Mouse (Mus musculus): ENCODE measurements around the gene Tbc1d8.

Gene Tbc1d8

GRCm38 (mm10) chr1:39493664-39494063, 15.1 kb upstream of the Tbc1d8 start:
- H3K36me3 ChIP-seq (ENCODE audit: insufficient read depth, low read length): no peaks in the 10 kb centered on the region
- no peak overlapping the region for H3K4me3 ChIP-seq (replicated peaks; ENCODE audit: low read length)
- H3K27me3 ChIP-seq (ENCODE audit: insufficient read depth, low read length): no peaks in the 10 kb centered on the region
- H3K4me1 ChIP-seq (replicated peaks; ENCODE audit: low read depth, low read length): no peaks in the 10 kb centered on the region
- H3K9me3 ChIP-seq (ENCODE audit: low read length): no peaks in the 10 kb centered on the region
- TF ChIP-seq POU5F1 (IDR thresholded peaks at IDR 0.05; ENCODE audit: borderline replicate concordance, low read length) (no peak), CTCF (conservative IDR thresholded peaks at IDR 0.05; ENCODE audit: low read length) (no peak), NANOG (IDR thresholded peaks at IDR 0.05; ENCODE audit: borderline replicate concordance, low read length) (no peak)

DNA sequence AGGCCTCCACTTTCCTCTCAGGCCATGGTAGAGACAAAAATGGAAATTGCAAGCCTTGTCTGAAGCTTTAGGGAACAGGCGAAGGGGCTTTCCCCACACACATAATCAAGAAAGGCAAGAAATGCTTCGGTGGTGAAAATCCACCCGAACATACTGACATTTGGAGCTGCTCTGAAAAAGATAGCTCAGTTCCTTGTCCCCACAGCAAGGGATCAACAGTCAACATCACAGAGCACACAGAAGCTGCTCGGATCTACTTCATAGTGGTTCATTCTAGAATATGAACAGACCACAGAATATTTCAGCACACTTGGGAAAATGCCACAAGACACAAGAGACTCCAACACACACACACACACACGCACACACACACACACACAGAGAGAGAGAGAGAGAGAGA, 14.6 kb upstream of the Tbc1d8 start:
- Histone ChIP-seq H3K4me3 (replicated peaks; ENCODE audit: low read length) (no peak overlapping the region), H3K9me3 (ENCODE audit: low read length) (no peaks in the 10 kb centered on the region), H3K36me3 (ENCODE audit: insufficient read depth, low read length) (no peaks in the 10 kb centered on the region), H3K27me3 (ENCODE audit: insufficient read depth, low read length) (no peaks in the 10 kb centered on the region), H3K4me1 (replicated peaks; ENCODE audit: low read depth, low read length) (no peaks in the 10 kb centered on the region)
- TF ChIP-seq NANOG (IDR thresholded peaks at IDR 0.05; ENCODE audit: borderline replicate concordance, low read length): no peak
- no peak for TF ChIP-seq CTCF (conservative IDR thresholded peaks at IDR 0.05; ENCODE audit: low read length)
- no peak for TF ChIP-seq POU5F1 (IDR thresholded peaks at IDR 0.05; ENCODE audit: borderline replicate concordance, low read length)

GRCm38 (mm10) chr1:39487370-39487769, 8.8 kb upstream of the Tbc1d8 start:
- TF ChIP-seq CTCF (conservative IDR thresholded peaks at IDR 0.05; ENCODE audit: low read length): no peak
- TF ChIP-seq NANOG (IDR thresholded peaks at IDR 0.05; ENCODE audit: borderline replicate concordance, low read length): no peak
- TF ChIP-seq POU5F1 (IDR thresholded peaks at IDR 0.05; ENCODE audit: borderline replicate concordance, low read length): no peak

GRCm38 (mm10) chr1:39482115-39482815, 3.7 kb upstream of the Tbc1d8 start:
- no peaks in the 10 kb centered on the region for H3K9me3 ChIP-seq (ENCODE audit: low read length)
- no peaks in the 10 kb centered on the region for H3K36me3 ChIP-seq (ENCODE audit: insufficient read depth, low read length)
- peaks cover 22% of the 10 kb centered on the region for H3K4me1 ChIP-seq (replicated peaks; ENCODE audit: low read depth, low read length)
- H3K4me3 ChIP-seq (replicated peaks; ENCODE audit: low read length): no peak overlapping the region
- peaks cover 21% of the 10 kb centered on the region for H3K27me3 ChIP-seq (ENCODE audit: insufficient read depth, low read length)
- TF ChIP-seq POU5F1 (IDR thresholded peaks at IDR 0.05; ENCODE audit: borderline replicate concordance, low read length): no peak
- no peak for TF ChIP-seq CTCF (conservative IDR thresholded peaks at IDR 0.05; ENCODE audit: low read length)
- no peak for TF ChIP-seq NANOG (IDR thresholded peaks at IDR 0.05; ENCODE audit: borderline replicate concordance, low read length)

More at GRCm38 (mm10) chr1:39487370-39487769, 8.8 kb upstream of the Tbc1d8 start:
- Histone ChIP-seq H3K4me3 (replicated peaks; ENCODE audit: low read length) (no peak overlapping the region), H3K27me3 (ENCODE audit: insufficient read depth, low read length) (no peaks in the 10 kb centered on the region), H3K9me3 (ENCODE audit: low read length) (no peaks in the 10 kb centered on the region), H3K4me1 (replicated peaks; ENCODE audit: low read depth, low read length) (peaks cover 3% of the 10 kb centered on the region; the same call in 1 of the 2 replicates), H3K36me3 (ENCODE audit: insufficient read depth, low read length) (no peaks in the 10 kb centered on the region)

GRCm38 (mm10) chr1:39479254-39479653, 699 bp upstream of the Tbc1d8 start:
- Histone ChIP-seq H3K27me3 (ENCODE audit: insufficient read depth, low read length) (peaks cover 36% of the 10 kb centered on the region), H3K4me1 (replicated peaks; ENCODE audit: low read depth, low read length) (peaks cover 28% of the 10 kb centered on the region)
- TF ChIP-seq NANOG (IDR thresholded peaks at IDR 0.05; ENCODE audit: borderline replicate concordance, low read length) (no peak), POU5F1 (IDR thresholded peaks at IDR 0.05; ENCODE audit: borderline replicate concordance, low read length) (no peak), CTCF (conservative IDR thresholded peaks at IDR 0.05; ENCODE audit: low read length) (no peak)

GRCm38 (mm10) chr1:39478896-39479200, 293 bp upstream of the Tbc1d8 start:
- no peaks in the 10 kb centered on the region for H3K9me3 ChIP-seq (ENCODE audit: low read length)
- H3K4me1 ChIP-seq (replicated peaks; ENCODE audit: low read depth, low read length): peaks cover 28% of the 10 kb centered on the region
- H3K27me3 ChIP-seq (ENCODE audit: insufficient read depth, low read length): peaks cover 36% of the 10 kb centered on the region
- H3K36me3 ChIP-seq (ENCODE audit: insufficient read depth, low read length): no peaks in the 10 kb centered on the region
- H3K4me3 ChIP-seq (replicated peaks; ENCODE audit: low read length): peak overlapping the region; percentile 88
- no peak for TF ChIP-seq NANOG (IDR thresholded peaks at IDR 0.05; ENCODE audit: borderline replicate concordance, low read length)
- TF ChIP-seq CTCF (conservative IDR thresholded peaks at IDR 0.05; ENCODE audit: low read length): no peak
- no peak for TF ChIP-seq POU5F1 (IDR thresholded peaks at IDR 0.05; ENCODE audit: borderline replicate concordance, low read length)

More at GRCm38 (mm10) chr1:39479254-39479653, 699 bp upstream of the Tbc1d8 start:
- Histone ChIP-seq H3K9me3 (ENCODE audit: low read length) (no peaks in the 10 kb centered on the region), H3K4me3 (replicated peaks; ENCODE audit: low read length) (peak overlapping the region; percentile 88), H3K36me3 (ENCODE audit: insufficient read depth, low read length) (no peaks in the 10 kb centered on the region)

GRCm38 (mm10) chr1:39477064-39477463, 1.5 kb downstream of the Tbc1d8 start:
- peaks cover 25% of the 10 kb centered on the region for H3K4me1 ChIP-seq (replicated peaks; ENCODE audit: low read depth, low read length)
- peaks cover 36% of the 10 kb centered on the region for H3K27me3 ChIP-seq (ENCODE audit: insufficient read depth, low read length)
- no peak for TF ChIP-seq NANOG (IDR thresholded peaks at IDR 0.05; ENCODE audit: borderline replicate concordance, low read length)
- no peak for TF ChIP-seq POU5F1 (IDR thresholded peaks at IDR 0.05; ENCODE audit: borderline replicate concordance, low read length)
- TF ChIP-seq CTCF (conservative IDR thresholded peaks at IDR 0.05; ENCODE audit: low read length): no peak
- H3K4me3 ChIP-seq (replicated peaks; ENCODE audit: low read length): peak overlapping the region; percentile 88
- H3K36me3 ChIP-seq (ENCODE audit: insufficient read depth, low read length): no peaks in the 10 kb centered on the region
- no peaks in the 10 kb centered on the region for H3K9me3 ChIP-seq (ENCODE audit: low read length)

DNA sequence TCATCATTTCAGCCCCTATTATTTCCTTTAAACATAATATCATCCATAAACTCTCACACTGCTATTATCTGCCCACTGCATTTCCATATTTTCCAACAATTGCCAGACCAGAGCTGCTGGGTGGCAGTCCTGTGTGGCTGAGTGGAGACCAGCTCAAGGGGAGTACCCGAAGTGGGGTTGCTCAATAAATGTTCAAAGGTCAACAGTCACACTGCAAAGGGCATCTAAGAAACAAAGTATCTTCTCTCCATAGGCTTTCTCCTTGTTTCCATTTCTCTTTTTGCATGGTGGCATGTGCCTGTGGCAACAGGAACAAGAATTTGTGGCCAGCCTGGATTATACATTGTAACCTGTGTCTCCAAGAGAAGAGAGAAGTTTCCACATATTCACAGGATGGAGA, 2.2 kb downstream of the Tbc1d8 start:
- peaks cover 36% of the 10 kb centered on the region for H3K27me3 ChIP-seq (ENCODE audit: insufficient read depth, low read length)
- no peaks in the 10 kb centered on the region for H3K9me3 ChIP-seq (ENCODE audit: low read length)
- H3K4me3 ChIP-seq (replicated peaks; ENCODE audit: low read length): no peak overlapping the region
- peaks cover 25% of the 10 kb centered on the region for H3K4me1 ChIP-seq (replicated peaks; ENCODE audit: low read depth, low read length)
- H3K36me3 ChIP-seq (ENCODE audit: insufficient read depth, low read length): no peaks in the 10 kb centered on the region
- TF ChIP-seq CTCF (conservative IDR thresholded peaks at IDR 0.05; ENCODE audit: low read length): no peak
- TF ChIP-seq POU5F1 (IDR thresholded peaks at IDR 0.05; ENCODE audit: borderline replicate concordance, low read length): no peak
- TF ChIP-seq NANOG (IDR thresholded peaks at IDR 0.05; ENCODE audit: borderline replicate concordance, low read length): no peak

DNA sequence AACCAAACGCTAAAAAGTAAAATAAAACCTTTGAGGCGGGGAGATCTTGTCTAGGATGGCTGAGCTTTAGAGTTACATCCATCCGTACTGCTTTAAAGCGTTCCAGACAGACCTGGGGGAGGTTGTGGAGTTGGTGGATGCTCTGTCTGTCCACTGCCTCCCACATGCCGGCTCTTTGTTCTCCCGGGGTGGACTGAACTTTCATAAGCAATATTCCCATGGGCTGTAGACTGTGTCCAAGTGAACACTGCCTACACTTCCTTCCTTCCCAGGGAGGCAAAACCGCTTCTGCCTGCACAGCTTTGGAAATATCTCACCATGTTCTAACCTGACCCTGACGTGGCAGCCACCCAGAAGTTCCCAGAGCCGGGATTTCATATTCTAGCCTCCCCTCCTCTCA, 4.0 kb downstream of the Tbc1d8 start:
- Histone ChIP-seq H3K36me3 (ENCODE audit: insufficient read depth, low read length) (no peaks in the 10 kb centered on the region), H3K4me1 (replicated peaks; ENCODE audit: low read depth, low read length) (peaks cover 21% of the 10 kb centered on the region), H3K27me3 (ENCODE audit: insufficient read depth, low read length) (peaks cover 26% of the 10 kb centered on the region), H3K9me3 (ENCODE audit: low read length) (no peaks in the 10 kb centered on the region), H3K4me3 (replicated peaks; ENCODE audit: low read length) (no peak overlapping the region)
- TF ChIP-seq CTCF (conservative IDR thresholded peaks at IDR 0.05; ENCODE audit: low read length) (no peak), NANOG (IDR thresholded peaks at IDR 0.05; ENCODE audit: borderline replicate concordance, low read length) (no peak), POU5F1 (IDR thresholded peaks at IDR 0.05; ENCODE audit: borderline replicate concordance, low read length) (no peak)
